Mouse (Mus musculus): ENCODE data around the gene Acsf2. TPM values are rescaled to one million over a fixed set of nuclear protein-coding genes. Genes with fewer than 3 reads are reported as not detected.
"Not testable (repeated sequence)": the region's sequence is repeated elsewhere in the genome, so short reads cannot be mapped to it uniquely, and the experiment has no call there.

Acsf2 gene
- 1.4 and 1.8 TPM in 2 replicates for polyA plus RNA-seq (2015; fragmentation: Nextera tagmentation; extraction: Ambion mirVana)

DNA sequence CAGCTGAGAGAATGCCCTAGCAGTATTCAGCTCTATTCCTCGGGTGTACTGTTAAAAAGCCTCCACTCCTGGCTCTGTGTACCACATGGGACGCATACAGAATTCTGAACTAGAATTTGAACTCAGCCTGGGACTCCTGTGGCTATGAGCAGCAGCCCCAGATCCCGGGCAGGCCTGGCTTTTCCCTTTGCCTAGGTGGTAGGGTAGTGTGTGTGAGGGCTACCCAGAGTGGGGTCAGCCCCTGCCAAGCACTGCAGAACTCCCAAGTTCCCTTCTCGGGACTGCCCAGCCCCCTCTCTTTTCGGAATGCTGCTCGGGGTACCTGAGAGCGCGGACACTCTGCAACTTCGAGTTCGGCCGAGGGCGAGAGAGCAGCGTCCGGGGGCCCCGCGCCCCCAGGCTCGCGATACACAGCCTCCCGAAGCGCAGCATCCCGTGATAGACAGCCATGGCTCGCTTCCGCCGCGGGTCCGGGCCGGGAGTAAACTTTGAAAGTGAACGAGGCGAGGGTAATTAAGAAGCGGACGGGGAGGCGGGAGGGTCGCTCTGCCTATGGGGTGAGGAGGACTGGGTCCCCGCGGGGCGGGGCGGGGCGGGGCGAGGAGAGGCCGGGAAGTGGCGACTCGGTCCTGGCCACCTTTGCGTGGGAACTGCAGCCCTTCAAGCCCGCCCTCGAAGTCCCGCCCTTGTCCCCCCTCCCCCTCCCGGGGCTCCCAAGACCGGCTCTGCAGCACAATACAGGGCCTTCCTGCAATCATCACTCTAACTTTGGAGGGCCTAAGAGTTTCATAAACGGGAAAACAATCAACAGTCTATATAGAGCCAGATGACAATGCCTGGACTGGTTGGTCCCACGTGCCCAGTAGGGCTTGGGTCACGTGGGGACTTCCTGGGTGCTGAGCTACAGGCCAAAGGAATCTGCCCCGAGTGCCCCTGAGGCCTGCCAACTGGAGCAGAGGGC is at the start of gene Acsf2:
Acsf2 (minus strand) TSS at position 551 of the 961 bp plus-strand sequence.
- Histone ChIP-seq H3K36me3 (ENCODE audit: poor library complexity, severe bottlenecking) (no peaks in the 10 kb centered on the region), H3K4me1 (peaks cover 12% of the 10 kb centered on the region), H3K4me2 (peak within 1 kb of the TSS; percentile 80), H3K4me3 (peak within 1 kb of the TSS; percentile 45), H3K27me3 (0 out of 2 replicates have a peak, but pooled peaks cover 3% of the 10 kb centered on the region), H3K9ac (peak within 1 kb of the TSS; percentile 64), H3K9me3 (replicated peaks) (no peaks in the 10 kb centered on the region), H3K27ac (no peak within 1 kb of the TSS; the same call in 1 of the 2 replicates)
- 1% methylated on average over 51 of the region's 52 CpGs for WGBS
- peak; percentile 89 for ATAC-seq

GRCm38 (mm10) chr11:94651241-94651640 is 49.6 kb upstream of the Acsf2 start:
- H3K27me3 ChIP-seq; H3K9me3 ChIP-seq (replicated peaks); H3K27ac ChIP-seq; H3K9ac ChIP-seq; H3K4me3 ChIP-seq; H3K4me2 ChIP-seq; ATAC-seq: not testable (repeated sequence)
- Histone ChIP-seq H3K4me1 (peaks cover 21% of the 10 kb centered on the region), H3K36me3 (ENCODE audit: poor library complexity, severe bottlenecking) (peaks cover 50% of the 10 kb centered on the region)
- WGBS, result 96% methylated on average over 5 of the region's 7 CpGs

DNA sequence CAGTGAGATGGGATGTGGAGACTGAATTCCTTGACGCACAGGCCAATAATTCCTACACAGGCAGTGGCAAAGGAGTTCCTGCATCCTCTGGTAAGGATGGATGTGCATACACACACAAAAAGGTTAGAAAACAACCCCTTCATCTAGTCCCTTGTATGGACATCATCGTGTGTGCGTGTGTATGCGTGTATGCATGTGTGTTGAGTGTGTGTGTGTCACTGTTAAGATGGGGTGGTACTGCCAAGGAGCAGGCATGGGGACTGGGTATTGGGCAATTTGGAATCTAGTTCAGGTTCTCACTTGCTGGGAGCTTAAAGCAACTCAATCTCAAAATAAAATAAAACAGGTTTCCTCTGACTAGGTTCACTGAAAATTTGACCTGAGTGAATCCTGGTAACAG is 44.8 kb upstream of the Acsf2 start:
- Histone ChIP-seq H3K36me3 (ENCODE audit: poor library complexity, severe bottlenecking) (peaks cover 94% of the 10 kb centered on the region), H3K4me2 (no peak overlapping the region), H3K9me3 (replicated peaks) (no peaks in the 10 kb centered on the region), H3K4me3 (no peak overlapping the region), H3K27me3 (no peaks in the 10 kb centered on the region), H3K9ac (no peak overlapping the region), H3K4me1 (no peaks in the 10 kb centered on the region), H3K27ac (no peak overlapping the region)
- ATAC-seq, result no peak
- WGBS, result 93% methylated on average over 4 of the region's 4 CpGs

DNA sequence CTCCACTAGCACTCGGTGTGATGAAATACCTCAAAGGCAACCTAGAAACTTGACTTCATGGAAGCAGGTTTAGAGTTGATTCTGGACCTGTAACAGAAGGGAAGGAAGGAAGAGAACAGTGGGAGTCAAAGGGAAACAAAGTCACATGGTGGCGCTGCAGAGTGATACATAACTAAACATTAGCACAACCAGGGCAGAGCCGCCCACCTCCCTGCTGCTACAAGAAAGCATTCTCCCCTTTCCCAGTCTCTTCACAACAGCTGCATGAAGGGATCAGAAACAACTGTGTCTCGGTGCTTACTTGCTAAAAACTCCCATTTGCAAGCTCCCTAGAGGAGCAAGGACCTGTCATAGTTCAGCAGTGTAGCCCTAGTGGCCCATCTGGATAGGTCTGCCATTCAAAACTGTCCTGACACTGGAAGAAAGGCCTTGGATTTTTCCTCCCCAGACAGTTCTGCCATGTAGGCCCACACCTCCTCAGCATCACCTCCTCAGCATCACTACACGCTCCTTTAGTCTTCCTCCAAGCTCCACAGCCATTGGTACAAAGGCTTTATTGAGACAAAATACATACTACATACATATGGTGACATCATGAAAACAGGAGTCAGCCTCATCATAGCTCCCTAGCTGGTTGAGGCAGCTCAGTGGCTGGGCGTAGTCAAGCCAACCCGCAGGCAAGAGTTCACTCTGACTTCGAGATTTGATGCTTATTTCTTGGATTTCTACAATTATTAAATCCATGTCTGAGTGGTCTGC is 43.0 kb upstream of the Acsf2 start:
- H3K27me3 ChIP-seq, result no peaks in the 10 kb centered on the region
- no peaks in the 10 kb centered on the region for H3K9me3 ChIP-seq (replicated peaks)
- H3K4me3 ChIP-seq, result no peak overlapping the region
- 87% methylated on average over 8 of the region's 8 CpGs for WGBS
- no peaks in the 10 kb centered on the region for H3K4me1 ChIP-seq
- ATAC-seq, result no peak
- no peak overlapping the region for H3K27ac ChIP-seq
- peaks cover 96% of the 10 kb centered on the region for H3K36me3 ChIP-seq (ENCODE audit: poor library complexity, severe bottlenecking)
- H3K4me2 ChIP-seq, result no peak overlapping the region
- H3K9ac ChIP-seq, result no peak overlapping the region

DNA sequence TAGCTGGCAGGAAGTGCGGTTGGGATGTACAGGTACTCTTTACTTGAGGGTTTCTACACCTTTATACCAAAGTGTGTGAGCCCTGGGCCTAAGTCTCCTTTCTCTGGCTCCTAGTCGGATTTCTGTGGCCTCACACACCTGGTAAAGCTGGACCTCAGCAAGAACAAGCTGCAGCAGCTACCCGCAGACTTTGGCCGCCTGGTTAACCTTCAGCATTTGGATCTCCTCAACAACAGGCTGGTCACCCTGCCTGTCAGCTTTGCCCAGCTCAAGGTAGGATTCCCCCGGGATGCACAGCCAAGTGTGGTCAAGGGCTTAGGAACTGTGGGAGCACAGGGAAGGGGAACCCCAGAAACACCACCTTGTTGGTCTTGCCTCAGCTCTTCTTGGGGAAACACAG is 32.8 kb upstream of the Acsf2 start:
- Histone ChIP-seq H3K4me2 (no peak overlapping the region), H3K4me3 (no peak overlapping the region), H3K27me3 (no peaks in the 10 kb centered on the region), H3K27ac (no peak overlapping the region), H3K9me3 (replicated peaks) (no peaks in the 10 kb centered on the region), H3K4me1 (peaks cover 14% of the 10 kb centered on the region), H3K36me3 (ENCODE audit: poor library complexity, severe bottlenecking) (peaks cover 78% of the 10 kb centered on the region), H3K9ac (no peak overlapping the region)
- no peak for ATAC-seq
- WGBS, result 91% methylated on average over 5 of the region's 5 CpGs

GRCm38 (mm10) chr11:94632988-94633387 is 31.3 kb upstream of the Acsf2 start:
- no peak for ATAC-seq
- Histone ChIP-seq H3K9ac (no peak overlapping the region), H3K36me3 (ENCODE audit: poor library complexity, severe bottlenecking) (peaks cover 63% of the 10 kb centered on the region), H3K27ac (no peak overlapping the region), H3K4me1 (peaks cover 14% of the 10 kb centered on the region), H3K27me3 (no peaks in the 10 kb centered on the region), H3K4me3 (no peak overlapping the region), H3K9me3 (replicated peaks) (no peaks in the 10 kb centered on the region), H3K4me2 (no peak overlapping the region)
- WGBS, result 81% methylated on average over 8 of the region's 8 CpGs

DNA sequence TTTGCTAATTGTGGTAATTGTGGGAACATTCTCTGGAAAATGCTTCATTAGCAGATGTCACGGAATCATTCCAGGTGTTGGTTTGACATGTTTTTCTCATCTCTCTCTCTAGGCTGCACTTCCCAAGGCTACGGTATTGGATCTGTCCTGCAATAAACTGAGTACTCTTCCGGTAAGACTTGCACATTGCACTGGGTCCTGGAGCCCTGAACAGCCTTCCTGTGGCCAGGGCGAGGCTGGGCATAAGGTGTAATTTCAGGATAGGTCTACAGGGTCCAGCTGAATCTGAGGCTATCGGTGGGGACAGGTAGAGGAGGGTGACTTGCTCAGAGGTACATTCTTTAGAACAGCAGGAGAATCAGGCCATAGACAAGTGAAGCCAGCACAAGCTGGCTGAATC is 30.3 kb upstream of the Acsf2 start:
- H3K4me1 ChIP-seq, result peaks cover 14% of the 10 kb centered on the region
- H3K4me3 ChIP-seq, result no peak overlapping the region
- WGBS, result 94% methylated on average over 5 of the region's 5 CpGs
- H3K9me3 ChIP-seq (replicated peaks), result no peaks in the 10 kb centered on the region
- H3K36me3 ChIP-seq (ENCODE audit: poor library complexity, severe bottlenecking), result peaks cover 53% of the 10 kb centered on the region
- no peak overlapping the region for H3K9ac ChIP-seq
- H3K27me3 ChIP-seq, result no peaks in the 10 kb centered on the region
- H3K27ac ChIP-seq, result no peak overlapping the region
- ATAC-seq, result no peak
- H3K4me2 ChIP-seq, result no peak overlapping the region

GRCm38 (mm10) chr11:94630199-94631011 is 28.7 kb upstream of the Acsf2 start:
- Histone ChIP-seq H3K36me3 (ENCODE audit: poor library complexity, severe bottlenecking) (peaks cover 37% of the 10 kb centered on the region), H3K9me3 (replicated peaks) (no peaks in the 10 kb centered on the region), H3K27ac (peak overlapping the region; percentile 63), H3K9ac (peak overlapping the region; percentile 90), H3K4me1 (peaks cover 14% of the 10 kb centered on the region), H3K4me2 (peak overlapping the region; percentile 93), H3K4me3 (peak overlapping the region; percentile 99), H3K27me3 (no peaks in the 10 kb centered on the region)
- ATAC-seq, result peak; percentile 33; the same call in 1 of the 2 replicates
- 9% methylated on average over 26 of the region's 26 CpGs for WGBS

DNA sequence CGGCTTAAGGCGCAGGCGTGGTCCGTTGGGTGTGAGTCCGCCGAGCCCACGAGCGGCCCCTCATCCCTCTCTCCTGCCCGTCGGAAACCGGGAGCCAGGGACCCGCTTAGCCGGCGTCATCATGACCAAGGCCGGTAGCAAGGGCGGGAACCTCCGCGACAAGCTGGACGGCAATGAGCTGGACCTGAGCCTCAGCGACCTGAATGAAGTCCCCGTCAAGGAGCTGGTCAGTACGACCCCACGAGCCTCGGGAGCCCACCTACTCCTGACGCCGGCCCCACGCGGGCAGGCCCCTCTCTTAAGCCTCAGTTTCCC is 28.2 kb upstream of the Acsf2 start:
- H3K27me3 ChIP-seq, result no peaks in the 10 kb centered on the region
- peaks cover 14% of the 10 kb centered on the region for H3K4me1 ChIP-seq
- H3K27ac ChIP-seq, result peak overlapping the region; percentile 63
- WGBS, result under 1% methylated on average over 27 of the region's 28 CpGs
- ATAC-seq, result no peak; the same call in 1 of the 2 replicates
- H3K4me2 ChIP-seq, result peak overlapping the region; percentile 93
- no peaks in the 10 kb centered on the region for H3K9me3 ChIP-seq (replicated peaks)
- peaks cover 32% of the 10 kb centered on the region for H3K36me3 ChIP-seq (ENCODE audit: poor library complexity, severe bottlenecking)
- peak overlapping the region; percentile 90 for H3K9ac ChIP-seq
- peak overlapping the region; percentile 99 for H3K4me3 ChIP-seq

DNA sequence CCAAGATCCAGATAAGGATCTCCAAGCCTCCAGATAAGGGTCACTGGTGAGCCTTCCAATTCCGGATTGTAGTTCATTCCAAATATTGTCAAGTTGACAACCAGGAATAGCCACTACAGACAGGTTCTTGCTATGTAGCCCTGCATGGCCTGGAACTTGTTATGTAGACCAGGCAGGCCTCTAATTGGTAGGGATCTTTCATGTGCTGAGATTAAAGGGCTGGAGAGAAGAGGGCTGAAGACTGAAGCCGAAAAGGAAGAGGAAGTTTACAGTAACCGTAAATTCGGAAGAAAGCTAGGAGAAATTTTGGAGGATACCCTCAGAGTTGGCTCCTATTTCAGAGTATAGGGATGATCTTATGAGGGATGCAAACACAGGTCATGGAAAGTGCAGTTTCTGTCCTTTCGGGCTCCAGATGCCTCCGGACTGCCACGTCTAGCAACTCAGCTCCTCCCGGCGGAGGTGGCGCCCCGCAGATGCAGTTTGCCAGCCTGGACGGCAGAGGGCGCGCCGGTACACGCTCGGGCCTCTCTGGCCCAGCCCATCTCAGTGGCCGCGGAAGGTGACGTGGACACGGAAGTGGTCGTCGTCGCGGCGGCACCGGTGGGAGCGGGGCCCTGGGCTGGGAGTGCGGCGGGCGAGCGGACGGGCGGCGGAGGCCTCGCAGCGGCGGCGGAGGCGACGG is 27.7 kb upstream of the Acsf2 start, which contains the start of gene Lrrc59:
Lrrc59 (plus strand) TSS at position 569 of the 685 bp plus-strand sequence.
- Histone ChIP-seq H3K27me3 (no peaks in the 10 kb centered on the region), H3K4me1 (peaks cover 14% of the 10 kb centered on the region), H3K4me3 (peak within 1 kb of the TSS; percentile 99), H3K9me3 (replicated peaks) (no peaks in the 10 kb centered on the region), H3K36me3 (ENCODE audit: poor library complexity, severe bottlenecking) (peaks cover 27% of the 10 kb centered on the region), H3K9ac (peak within 1 kb of the TSS; percentile 90), H3K27ac (peak within 1 kb of the TSS; percentile 63), H3K4me2 (peak within 1 kb of the TSS; percentile 93)
- WGBS, result 7% methylated on average over 37 of the region's 41 CpGs
- peak; percentile 98 for ATAC-seq

DNA sequence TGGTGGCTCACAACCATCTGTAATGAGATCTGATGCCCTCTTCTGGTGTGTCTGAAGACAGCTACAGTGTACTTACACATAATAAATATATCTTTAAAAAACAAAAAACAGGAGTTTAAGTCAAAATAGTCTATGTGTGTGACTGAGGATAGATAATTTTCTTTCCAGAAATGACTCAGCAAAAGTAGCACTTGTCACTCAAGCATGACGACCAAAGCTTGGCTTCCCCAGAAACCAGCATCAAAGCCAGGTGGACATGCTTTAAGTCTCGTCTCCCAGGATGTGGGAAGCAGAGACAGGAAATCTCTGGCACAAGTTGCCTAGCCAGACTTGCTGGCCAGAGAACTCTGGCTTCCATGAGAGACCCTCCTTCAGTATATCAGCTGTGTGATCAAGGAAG is 20.5 kb upstream of the Acsf2 start:
- Histone ChIP-seq H3K4me3 (no peak overlapping the region), H3K4me2 (no peak overlapping the region), H3K4me1 (no peaks in the 10 kb centered on the region), H3K27me3 (0 out of 2 replicates have a peak, but pooled peaks cover 5% of the 10 kb centered on the region), H3K36me3 (ENCODE audit: poor library complexity, severe bottlenecking) (no peaks in the 10 kb centered on the region), H3K9ac (no peak overlapping the region), H3K9me3 (replicated peaks) (no peaks in the 10 kb centered on the region), H3K27ac (no peak overlapping the region)
- no peak for ATAC-seq
- WGBS, result 81% methylated on average over 2 of the region's 2 CpGs

Measured in forebrain, embryonic 13.5 days (tissue).